Mouse (Mus musculus): ENCODE data around the gene Kcnj13. TPM values are rescaled to one million over a fixed set of nuclear protein-coding genes. Genes with fewer than 3 reads are reported as not detected.

Kcnj13 gene
- not detected for total RNA-seq (2023)

GRCm38 (mm10) chr1:87394594-87394993, at the start of gene Kcnj13:
Gene Kcnj13 (minus strand): TSS chr1:87394729.

Other genes starting within 250 kb of the Kcnj13 start
- gene Ecel1, start 238.2 kb downstream of the Kcnj13 start, total RNA-seq (2023) = not detected
- not detected for gene Prss56, start 211.4 kb downstream of the Kcnj13 start, total RNA-seq (2023)
- gene Chrnd, start 204.1 kb downstream of the Kcnj13 start, total RNA-seq (2023) = not detected
- not detected for gene Chrng, start 190.1 kb downstream of the Kcnj13 start, total RNA-seq (2023)
- gene Eif4e2, start 180.8 kb downstream of the Kcnj13 start, total RNA-seq (2023) = 10 to 100 TPM; 57.7 to 61.5 TPM
- gene Efhd1, start 130.4 kb downstream of the Kcnj13 start, total RNA-seq (2023) = not detected
- gene Gigyf2, start 67.7 kb downstream of the Kcnj13 start, total RNA-seq (2023) = 10 to 100 TPM; 58.2 to 68.5 TPM
- gene Snorc, start 75.5 kb upstream of the Kcnj13 start, total RNA-seq (2023) = not detected
- not detected for gene Neu2, start 115.2 kb upstream of the Kcnj13 start, total RNA-seq (2023)
- not detected for gene Ngef, start 179.1 kb upstream of the Kcnj13 start, total RNA-seq (2023)
- 100 to 1,000 TPM; 271 to 321 TPM for gene Inpp5d, start 225.6 kb upstream of the Kcnj13 start, total RNA-seq (2023)